Mouse (Mus musculus) retina, postnatal 7 days (tissue): Measurements from ENCODE around the gene Slc9a2.
"Not testable (repeated sequence)": the region's sequence is repeated elsewhere in the genome, so short reads cannot be mapped to it uniquely, and the experiment has no call there.

Source experiments
- DNase-seq: peaks from one replicate; pipeline ENCODE4 v3.0.0-alpha.2; 2012; ENCODE audit warnings: low read depth, low spot score

The Slc9a2 gene

DNA sequence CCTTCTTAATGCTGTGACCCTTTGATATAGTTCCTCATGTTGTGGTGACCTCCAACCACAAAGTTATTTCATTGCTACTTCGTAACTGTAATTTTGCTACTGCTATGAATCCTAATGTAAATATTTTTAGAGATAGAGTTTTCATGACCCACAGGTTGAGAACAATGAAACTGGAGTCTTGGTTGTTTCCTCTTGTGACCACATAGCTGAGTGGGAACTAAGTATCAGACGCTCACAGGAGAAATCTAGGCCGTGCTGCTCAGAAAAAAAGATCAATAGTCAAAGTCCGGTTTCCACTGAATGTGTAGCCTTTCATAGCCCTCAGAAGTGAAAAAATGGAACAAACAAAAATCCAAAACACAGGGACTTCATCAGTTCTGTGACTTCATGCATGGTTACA, 24.7 kb downstream of the Slc9a2 start:
- no peak for DNase-seq

DNA sequence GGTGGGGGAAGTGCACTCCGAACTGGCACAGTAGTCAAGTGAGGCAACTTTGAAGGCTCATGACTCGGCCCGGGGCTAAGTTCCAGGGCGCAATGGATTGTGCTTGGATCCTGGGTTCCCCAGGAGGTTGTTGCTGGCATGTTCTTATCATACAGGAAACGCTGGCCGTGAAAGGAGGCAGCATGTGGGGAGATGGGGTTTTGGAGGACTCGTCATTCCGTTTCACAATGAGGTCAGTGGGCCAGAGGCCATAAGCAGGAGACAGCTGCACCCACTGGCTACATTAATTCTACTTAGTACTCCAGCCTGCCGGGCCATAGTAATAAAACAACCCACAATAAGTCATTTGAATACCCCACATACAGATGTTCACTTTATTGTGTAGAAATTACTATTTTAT, 34.6 kb downstream of the Slc9a2 start:
- DNase-seq: no peak

DNA sequence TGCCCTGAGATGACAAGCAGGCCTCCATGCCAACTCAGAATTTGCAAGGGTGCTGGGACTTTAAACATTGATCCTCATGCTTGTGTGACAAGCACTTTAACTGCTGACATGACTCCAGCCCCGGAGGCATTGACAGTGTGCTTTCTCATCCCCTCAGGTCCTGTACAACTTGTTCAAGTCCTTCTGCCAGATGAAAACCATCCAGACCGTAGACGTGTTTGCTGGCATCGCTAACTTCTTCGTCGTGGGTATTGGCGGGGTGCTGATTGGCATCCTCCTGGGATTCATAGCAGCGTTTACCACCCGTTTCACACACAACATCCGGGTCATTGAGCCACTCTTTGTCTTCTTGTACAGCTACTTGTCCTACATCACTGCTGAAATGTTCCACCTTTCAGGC, 45.7 kb downstream of the Slc9a2 start:
- DNase-seq: no peak

DNA sequence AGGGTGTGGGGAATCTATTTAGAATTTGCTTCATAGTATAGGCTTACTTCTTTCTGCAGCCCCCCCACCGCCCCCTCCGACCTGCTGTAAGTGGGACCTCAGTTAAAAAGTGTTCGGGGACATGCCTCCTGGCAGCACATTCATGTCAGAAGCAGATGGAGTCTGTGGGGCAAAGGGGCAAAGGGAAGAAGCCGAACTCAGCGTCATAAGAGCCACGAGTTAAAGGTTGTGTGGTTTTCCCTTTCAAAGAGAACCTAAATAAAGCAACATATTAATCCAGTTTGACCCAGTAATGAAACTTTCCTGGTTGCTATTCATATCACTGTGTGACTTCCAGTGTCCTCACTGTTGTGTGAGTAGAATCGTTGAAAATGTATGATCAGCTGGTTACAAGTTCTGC, 47.0 kb downstream of the Slc9a2 start:
- DNase-seq: no peak

DNA sequence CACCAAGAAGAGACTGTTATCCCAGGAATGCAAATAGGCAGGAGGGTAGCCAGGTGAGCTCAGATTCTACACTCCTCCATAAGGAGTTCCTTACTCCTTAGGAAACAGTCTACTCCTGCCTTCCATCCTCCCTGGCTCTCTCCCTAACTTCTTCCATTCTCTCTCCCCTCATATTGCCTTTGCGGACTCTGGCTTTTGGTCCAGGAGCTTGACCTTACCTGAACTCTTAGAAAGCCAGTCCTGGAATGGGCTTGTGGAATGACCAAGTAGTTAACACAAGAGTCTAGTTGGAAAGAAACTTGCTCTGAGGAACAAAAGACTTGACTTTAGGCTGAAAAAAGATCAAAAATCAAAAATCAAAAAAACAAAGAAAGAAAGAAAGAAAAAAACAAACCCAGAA, 48.3 kb downstream of the Slc9a2 start:
- no peak for DNase-seq

DNA sequence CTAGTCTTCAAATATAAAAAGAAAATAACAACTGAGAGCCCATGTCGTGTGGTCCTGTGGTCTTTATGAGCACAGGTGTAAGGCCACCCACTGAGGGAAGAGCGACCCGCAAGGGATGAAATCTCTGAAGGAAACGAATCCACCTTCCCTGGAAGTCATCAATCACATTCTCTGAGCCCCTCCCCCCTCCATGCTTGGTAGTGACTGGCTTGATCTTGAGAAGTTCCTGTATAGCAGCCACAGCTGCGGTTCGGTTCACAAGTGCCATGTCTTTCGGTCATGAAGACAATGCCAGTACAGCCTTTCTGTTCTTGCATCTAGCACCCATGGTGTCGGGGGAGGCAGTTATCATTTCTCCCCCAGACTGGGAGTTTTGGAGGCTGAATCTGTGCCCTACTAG, 57.3 kb downstream of the Slc9a2 start:
- DNase-seq: no peak

DNA sequence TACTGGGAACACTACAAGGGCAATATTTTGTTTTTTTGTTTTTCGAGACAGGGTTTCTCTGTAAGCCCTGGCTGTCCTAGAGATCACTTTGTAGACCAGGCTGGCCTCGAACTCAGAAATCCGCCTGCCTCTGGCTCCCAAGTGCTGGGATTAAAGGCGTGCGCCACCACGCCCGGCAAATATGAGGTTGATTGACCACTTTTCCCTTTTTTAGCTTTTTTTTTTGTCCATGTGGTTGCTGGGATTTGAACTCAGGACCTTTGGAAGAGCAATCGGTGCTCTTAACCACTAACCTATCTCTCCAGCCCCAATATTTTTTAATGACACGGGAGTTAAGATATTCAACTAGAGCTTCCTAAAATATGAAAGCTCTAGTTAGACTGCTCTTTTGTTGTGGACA, 57.9 kb downstream of the Slc9a2 start:
- DNase-seq: not testable (repeated sequence)

DNA sequence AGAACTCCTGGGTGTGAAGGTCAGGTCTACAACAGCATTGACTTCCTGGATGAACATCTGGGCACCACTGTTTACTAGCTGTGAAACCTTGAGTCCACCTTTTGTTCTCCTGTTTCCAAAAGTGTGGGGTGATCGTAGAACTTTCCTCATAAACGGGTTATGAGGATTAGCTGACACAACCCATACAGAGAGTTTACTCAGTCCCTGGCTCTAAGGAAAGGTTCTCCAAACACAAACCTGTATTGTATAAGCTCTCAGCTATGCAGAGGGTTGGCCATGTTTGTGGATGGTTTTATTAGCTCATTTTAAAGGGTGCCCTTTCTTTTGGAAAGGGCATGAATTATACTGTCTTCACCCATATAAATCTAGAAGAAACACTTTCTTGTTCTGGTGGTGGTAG, 60.4 kb downstream of the Slc9a2 start:
- no peak for DNase-seq

DNA sequence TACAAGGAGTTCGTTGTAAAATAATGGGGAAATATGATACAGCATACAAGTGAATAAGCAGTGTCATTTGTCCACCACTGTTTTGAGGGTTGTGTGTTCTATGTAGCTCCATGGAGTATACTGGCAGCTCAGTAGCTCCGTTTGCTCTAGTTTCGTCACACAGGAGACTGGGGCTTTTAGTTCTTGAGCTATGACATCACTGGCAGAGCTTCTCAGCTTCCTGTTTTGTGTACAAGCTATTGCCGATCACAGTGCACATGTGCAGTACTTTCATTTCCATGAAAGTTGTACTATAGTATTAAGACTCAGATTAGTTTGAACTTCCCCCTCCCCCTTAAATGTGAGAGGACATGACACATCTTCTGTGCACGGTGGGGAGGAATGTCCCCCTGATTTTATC, 65.7 kb downstream of the Slc9a2 start:
- no peak for DNase-seq

DNA sequence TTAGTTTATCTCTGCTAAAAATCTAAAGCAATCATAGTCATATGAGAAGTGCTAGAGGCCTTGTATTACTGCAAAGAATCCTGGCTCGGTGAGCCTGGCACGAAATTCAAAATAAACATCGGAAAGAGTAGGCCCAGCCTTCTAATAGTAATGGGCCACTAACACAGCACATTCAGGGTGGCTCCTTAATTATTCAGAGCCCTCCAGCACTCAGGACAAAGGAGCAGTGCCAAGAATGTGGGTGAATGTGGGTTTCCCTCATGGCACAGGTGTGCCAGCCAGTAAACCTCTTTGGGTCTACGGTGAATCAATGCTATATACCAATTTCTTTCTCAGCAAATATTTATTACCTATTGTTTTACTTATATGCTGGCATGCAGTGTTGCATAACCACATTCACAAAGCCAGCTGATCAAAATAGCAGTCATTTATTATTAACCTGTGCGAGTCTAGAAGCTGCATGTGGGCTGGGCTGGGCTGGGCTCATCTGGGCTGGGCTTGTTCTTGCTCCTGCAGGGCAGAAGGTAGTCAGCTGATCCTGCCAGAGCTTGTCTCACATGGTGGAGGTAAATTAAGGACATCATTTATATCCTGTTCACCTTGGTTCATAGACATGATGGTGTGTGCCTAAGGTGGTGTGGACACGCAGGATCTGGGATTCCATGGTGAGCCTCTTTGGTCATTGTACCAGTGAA, 79.5 kb downstream of the Slc9a2 start:
- DNase-seq: no peak

DNA sequence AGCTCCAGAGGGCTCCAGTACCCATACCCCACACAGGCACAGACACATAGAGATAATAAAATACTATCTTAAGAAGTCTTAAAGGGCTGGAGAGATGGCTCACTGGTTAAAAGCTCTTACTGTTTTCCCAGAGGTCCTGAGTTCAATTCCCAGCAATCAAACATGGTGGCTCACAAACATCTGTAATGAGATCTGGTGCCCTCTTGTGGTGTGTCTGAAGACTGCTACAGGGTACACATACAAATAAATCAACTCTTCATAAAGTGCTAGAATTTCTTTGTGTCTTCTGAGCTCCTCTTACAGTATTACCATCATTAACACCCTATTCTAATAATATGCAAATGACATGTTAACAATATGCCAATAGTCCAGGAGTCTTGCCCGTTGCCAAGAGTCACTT, 83.7 kb downstream of the Slc9a2 start:
- no peak for DNase-seq

DNA sequence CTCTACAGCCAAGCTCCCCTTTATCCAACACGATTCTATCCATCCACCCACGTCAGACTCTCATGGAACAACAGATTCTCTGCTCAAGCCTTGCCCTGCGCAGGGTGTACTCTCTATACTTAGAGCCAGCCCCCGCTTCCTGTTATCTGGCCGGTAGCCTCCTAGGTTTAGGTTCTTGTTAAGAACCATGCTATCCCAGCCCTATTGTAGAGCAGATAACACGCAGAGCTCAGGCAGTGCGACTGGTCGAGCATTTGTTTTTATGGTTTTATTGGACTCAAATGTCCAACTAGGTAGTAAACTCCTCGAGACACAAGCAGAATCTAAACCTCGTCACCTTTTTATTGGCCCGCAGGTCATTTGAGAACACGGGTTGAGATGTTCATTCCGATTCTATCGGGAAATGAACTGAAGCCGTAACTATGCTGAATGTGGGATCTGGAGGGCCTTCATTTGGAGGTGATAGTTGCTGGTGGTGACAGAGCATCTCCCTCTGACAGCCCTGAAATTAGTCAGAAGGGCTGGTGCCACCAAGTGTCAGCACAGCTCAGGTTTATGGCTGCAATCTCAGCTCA, 84.4 kb downstream of the Slc9a2 start:
- DNase-seq: no peak

DNA sequence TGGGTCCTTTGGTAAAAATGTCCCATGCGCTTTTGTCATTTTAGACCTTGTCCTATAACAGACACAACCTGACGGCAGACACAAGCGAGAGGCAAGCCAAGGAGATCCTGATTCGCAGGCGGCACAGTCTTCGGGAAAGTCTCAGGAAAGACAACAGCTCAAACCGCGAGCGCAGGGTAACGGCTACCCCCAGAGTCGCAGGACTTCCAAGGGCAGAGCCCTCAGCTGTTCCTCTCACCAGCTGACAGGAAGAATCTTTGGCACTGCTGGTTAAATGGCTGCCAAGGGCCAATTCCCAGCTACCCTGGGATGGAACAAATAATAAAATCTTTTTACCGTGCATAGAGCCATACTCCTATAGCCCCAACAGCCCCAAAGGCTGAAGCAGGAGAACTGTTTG, 85.1 kb downstream of the Slc9a2 start:
- DNase-seq: no peak

DNA sequence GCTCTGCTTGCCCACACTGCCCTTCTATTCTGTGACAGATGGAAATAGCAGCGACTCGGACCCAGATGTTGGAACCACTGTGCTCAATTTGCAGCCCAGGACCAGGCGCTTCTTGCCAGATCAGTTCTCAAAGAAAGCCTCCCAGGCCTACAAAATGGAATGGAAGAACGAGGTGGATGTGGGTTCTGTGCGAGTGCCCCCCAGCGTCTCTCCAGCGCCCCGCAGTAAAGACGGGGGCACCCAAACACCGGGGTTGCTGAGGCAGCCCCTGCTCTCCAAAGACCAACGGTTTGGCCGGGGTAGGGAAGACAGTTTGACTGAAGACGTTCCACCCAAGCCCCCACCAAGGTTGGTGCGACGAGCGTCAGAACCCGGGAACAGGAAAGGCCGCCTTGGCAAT, 87.2 kb downstream of the Slc9a2 start:
- DNase-seq: no peak

DNA sequence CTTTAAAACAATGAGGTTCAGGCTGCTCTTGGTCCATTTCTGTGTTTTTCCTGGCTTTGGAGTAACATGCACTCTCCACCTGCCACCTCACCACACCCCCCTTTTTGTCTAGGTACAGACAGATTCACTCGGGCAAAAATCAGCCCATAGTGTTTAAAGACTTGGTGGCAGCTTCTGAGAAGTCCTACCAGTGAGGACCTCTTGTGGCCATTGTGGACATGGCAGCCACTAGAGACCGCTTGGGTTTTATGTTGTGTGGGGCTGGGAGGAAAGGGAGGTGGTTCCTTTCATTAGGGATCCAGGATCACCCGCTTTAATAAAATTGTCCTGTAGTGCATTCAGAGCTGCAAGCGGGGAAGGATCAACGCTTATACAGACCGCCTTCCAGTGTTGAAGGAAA, 88.2 kb downstream of the Slc9a2 start:
- no peak for DNase-seq

DNA sequence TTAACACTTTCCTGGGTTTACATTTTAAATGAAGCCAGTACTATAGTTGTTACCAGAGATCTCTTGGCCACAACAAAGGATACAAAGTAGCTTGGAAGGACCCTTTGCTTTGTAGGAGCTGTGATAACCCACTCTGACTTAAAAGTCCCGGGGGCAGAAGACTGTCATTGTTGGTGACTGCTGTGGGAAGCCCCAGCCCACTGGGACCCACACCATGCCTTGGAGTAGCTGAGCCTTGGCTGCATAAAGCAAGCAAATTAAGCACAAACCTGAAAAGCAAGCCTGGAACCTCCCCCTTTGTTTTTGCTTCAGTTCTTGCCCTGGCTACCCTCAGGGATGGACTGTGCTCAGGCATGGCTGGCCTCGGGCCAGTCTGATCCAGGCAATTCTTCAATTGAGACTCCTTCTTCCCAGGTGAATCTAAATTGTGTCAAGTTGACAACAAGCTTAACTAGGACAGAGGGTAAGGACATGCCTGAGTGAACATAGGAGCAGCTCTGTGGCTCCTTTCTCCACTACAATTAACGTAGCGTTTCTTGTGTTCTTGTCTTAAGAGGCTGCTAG, 89.0 kb downstream of the Slc9a2 start:
- no peak for DNase-seq

DNA sequence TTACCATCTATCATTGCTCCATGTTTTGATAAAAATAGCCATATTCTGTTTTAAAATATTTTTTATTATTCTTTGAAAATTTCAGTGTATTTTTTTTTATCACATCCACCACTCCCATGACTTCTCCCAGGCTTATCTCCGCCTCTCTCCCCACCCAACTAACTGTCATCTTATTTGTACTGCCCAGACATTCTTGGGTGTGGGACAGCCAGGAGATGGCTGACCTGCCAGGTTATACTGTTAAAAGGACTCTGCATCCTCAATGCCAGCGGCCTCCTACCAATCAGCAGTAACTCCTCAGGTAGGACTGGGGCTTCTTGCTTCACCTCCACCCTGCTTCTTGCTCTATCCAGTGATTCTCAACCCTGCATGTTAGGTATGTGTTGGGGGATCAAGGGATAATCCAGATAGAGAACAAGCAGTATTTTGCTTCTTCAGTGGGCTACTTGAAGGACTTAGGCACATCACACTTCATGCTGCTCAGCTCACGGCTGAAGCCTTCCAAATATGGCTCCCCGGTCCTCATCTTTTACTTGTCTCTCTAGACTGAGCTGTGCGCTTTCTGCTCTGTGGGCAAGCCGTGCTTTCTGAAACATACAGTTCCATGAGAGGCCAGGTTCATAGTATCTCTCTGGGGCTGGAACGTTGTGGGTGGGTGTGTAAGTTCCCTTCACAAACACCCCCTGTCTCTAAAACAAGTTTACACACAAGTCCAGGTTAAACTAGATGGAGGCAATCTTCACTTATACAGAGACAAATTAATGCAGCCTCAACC, 91.0 kb downstream of the Slc9a2 start:
- no peak for DNase-seq

DNA sequence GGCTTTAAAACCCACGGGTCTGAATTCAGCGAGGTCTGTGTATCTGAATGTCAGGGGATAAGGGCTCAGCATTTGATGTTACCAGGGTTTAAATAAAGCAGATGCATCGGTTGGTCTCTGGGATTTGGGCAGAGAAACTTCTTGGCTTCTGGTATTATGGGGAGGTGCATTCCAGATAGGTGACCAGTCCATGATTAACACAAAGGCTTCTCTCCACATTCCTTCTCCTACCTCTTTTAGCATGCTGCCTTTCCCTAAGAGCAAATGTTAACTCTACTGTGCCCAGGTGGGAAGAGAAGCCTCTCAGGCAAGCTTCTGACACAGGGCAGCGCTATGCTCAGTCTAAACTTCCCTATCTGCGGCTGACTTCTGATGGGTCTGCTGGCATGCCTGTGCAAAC, 92.9 kb downstream of the Slc9a2 start:
- DNase-seq: no peak

DNA sequence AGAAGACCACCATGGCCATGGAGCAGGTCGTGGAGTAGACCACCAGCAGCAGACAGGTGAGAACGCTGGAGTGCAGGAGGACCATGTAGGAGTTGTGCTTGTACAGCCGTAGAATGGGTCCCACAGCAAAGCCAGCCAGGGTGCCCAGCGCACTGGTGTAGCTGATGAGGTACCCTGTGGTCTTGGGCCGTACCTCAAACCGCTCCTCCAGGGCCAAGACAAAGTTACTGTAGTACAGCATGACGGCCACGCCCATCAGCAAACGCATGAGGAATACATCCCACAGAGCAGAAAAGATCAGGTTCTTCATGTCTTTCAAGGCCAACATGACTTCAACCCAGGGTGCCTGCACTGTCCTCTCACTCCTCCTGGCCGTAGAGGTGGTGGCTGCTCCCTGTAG, 93.7 kb downstream of the Slc9a2 start:
- DNase-seq: no peak

DNA sequence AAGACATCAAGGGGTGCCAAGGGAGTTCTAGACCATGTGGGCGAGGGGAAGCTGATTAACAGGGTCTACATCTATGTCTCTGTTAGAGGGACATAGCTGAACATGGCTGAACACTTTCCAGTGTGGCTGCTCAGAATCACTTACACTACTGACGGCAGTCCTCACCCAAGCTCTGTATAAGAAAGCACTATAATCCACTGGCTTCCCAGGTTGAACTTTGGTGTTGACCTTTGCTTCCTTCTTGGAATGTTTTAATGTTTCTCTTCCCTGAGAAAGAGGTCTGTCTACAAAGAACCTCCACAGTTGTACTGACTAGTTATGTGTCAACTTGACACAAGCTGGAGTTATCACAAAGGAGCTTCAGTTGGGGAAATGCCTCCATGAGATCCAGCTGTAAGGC, 95.7 kb downstream of the Slc9a2 start:
- no peak for DNase-seq

DNA sequence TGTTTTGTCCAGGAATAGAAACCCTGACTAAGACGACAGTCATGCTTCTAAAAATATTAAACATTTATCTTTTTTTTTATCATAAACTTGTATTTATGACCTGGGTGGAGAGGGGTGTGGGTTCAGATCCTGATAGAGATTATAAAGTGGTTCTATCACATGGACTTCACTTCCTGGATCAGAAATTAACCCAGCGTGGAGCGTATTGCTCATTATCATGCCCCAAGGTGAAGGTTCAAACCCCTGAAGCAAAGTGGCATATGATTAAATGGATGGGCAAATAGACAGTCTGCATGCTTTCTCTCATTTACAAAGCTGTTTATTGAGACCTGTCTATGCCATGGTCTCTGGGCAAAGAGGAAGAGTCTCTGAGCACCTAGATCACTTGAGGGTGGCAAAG, 96.4 kb downstream of the Slc9a2 start:
- no peak for DNase-seq

DNA sequence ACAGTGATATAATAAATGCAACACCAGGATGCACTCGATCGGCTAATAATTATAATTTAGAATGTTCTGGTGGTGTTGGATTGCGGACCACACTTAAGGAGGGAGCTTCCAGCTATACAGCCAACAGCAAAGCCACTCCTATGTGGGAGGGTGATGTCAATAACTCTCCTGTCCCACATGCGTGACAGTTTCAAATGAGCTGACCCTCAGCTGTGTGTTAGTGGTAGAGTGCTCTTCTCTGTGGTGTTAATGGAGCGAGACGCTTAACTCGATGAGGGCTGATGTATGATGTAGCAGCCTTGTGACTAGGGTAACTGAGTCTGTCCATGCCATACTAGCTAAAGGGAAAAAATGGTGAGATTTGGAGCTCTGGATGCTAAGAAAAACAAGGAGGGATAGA, 103.1 kb downstream of the Slc9a2 start:
- DNase-seq: no peak

DNA sequence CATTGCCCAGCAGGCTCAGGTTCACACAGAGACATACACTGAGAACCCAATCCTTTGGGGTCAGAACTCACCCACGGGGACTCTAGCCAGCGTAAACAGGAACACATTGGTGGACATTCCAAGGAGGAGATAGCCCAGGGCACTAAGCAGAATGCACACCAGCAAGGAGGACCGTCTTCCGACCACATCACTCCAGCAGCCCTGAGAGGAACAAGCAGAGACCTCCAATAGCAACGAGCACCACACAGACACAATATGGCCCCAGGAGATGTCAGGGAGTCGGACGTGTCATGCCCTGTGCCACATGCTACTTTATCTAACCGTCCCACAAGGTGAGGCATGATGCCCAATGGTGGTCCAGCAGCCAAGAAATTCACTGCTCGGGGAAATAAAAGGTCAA, 103.9 kb downstream of the Slc9a2 start:
- no peak for DNase-seq
